Mouse (Mus musculus) left cerebral cortex, adult 2 months (tissue): Measurements from ENCODE around the gene Cldn17. TPM values are rescaled to one million over a fixed set of nuclear protein-coding genes. Genes with fewer than 3 reads are reported as not detected.
A peak's percentile ranks its signal among the peaks of the same experiment; 100 is the strongest.

Experiments used
- DNase-seq, 2 experiments: peaks; one replicate each; pipeline ENCODE4 v3.0.0; 2021 to 2022; ENCODE audit warnings: low spot score in 2 of 2, mixed read lengths in 1 of 2; ENCODE audit errors: extremely low spot score in 1 of 2
- H3K27ac ChIP-seq: fragments of 200-600 bp; 2 replicates; pipeline ENCODE4 v1.8.1; 2022
- H3K4me3 ChIP-seq: fragments of 200-600 bp; 2 replicates; pipeline ENCODE4 v1.8.1; 2022
- CTCF ChIP-seq: fragments of 200-600 bp; IDR thresholded peaks from 2 replicates; pipeline ENCODE4 v1.8.1; 2022; ENCODE audit warnings: antibody characterized with exemption, mild to moderate bottlenecking, moderate library complexity
- intact Hi-C: fragments of 180-260 bp; cut with DNase I; formaldehyde crosslinking; loops from one replicate; pipeline ENCODE4 v1.15.1; 2025
- long read RNA-seq, 2 experiments: library from polyadenylated mRNA; stranded (forward); transcript quantifications; one replicate each; pipeline ENCODE4 v2.0.0; 2021; ENCODE audit warnings: borderline mapping rate in 2 of 2
- total RNA-seq, 2 experiments: library from RNA; stranded (reverse); gene quantifications; 2 replicates each; pipeline ENCODE4 v1.2.3; 2021

The Cldn17 gene
- not detected for total RNA-seq
- long read RNA-seq, experiment 1: 0 reads
- long read RNA-seq, experiment 2: 0 reads

GRCm38 (mm10) chr16:88506878-88507277, at the start of gene Cldn17:
TSS of gene Cldn17 (minus strand) at chr16:88506978.
- intact Hi-C loops: no loop called here
- no peak for TF ChIP-seq CTCF
- Histone ChIP-seq H3K4me3 (no peak within 1 kb of the TSS), H3K27ac (no peak within 1 kb of the TSS)
- no peak for DNase-seq

- intact Hi-C loops: loop anchor here (1.0 to 10.0 kb wide), 2 partner anchors 170 to 328 kb away; no protein-coding TSS in a partner anchor
- TF ChIP-seq CTCF: peak; percentile 62
- no peak overlapping the region for H3K27ac ChIP-seq
- no peak overlapping the region for H3K4me3 ChIP-seq
- no peak for DNase-seq
Observed at GRCm38 (mm10) chr16:88542488-88542887, 35.7 kb upstream of the Cldn17 start.

- no peak for DNase-seq
- TF ChIP-seq CTCF: no peak
- Histone ChIP-seq H3K4me3 (no peak overlapping the region), H3K27ac (no peak overlapping the region)
- intact Hi-C loops: loop anchor here (10.0 kb wide), 1 partner anchor 325 kb away; no protein-coding TSS in a partner anchor
Observed at GRCm38 (mm10) chr16:88539841-88540487, 33.2 kb upstream of the Cldn17 start.

GRCm38 (mm10) chr16:88511348-88511747, 4.6 kb upstream of the Cldn17 start:
- TF ChIP-seq CTCF: no peak
- H3K27ac ChIP-seq: no peak overlapping the region
- H3K4me3 ChIP-seq: no peak overlapping the region
- DNase-seq: no peak
- intact Hi-C loops: no loop called here

GRCm38 (mm10) chr16:88508150-88508549, 1.4 kb upstream of the Cldn17 start:
- no peak for DNase-seq
- Histone ChIP-seq H3K4me3 (no peak overlapping the region), H3K27ac (no peak overlapping the region)
- intact Hi-C loops: no loop called here
- TF ChIP-seq CTCF: no peak

- intact Hi-C loops: no loop called here
- no peak for DNase-seq
- H3K27ac ChIP-seq: no peak overlapping the region
- H3K4me3 ChIP-seq: no peak overlapping the region
- no peak for TF ChIP-seq CTCF
Observed at GRCm38 (mm10) chr16:88506338-88506737, 440 bp downstream of the Cldn17 start.

GRCm38 (mm10) chr16:88488096-88488495, 18.7 kb downstream of the Cldn17 start:
- intact Hi-C loops: loop anchor here (1.0 kb wide), 1 partner anchor 34 kb away; no protein-coding TSS in a partner anchor
- H3K27ac ChIP-seq: no peak overlapping the region
- TF ChIP-seq CTCF: no peak
- no peak for DNase-seq
- H3K4me3 ChIP-seq: no peak overlapping the region

GRCm38 (mm10) chr16:88480011-88480774, 26.6 kb downstream of the Cldn17 start:
- DNase-seq: no peak
- no peak overlapping the region for H3K4me3 ChIP-seq
- no peak overlapping the region for H3K27ac ChIP-seq
- TF ChIP-seq CTCF: no peak
- intact Hi-C loops: no loop called here

- intact Hi-C loops: no loop called here
- no peak overlapping the region for H3K4me3 ChIP-seq
- no peak for DNase-seq
- TF ChIP-seq CTCF: no peak
- H3K27ac ChIP-seq: no peak overlapping the region
Observed at GRCm38 (mm10) chr16:88463235-88463634, 43.5 kb downstream of the Cldn17 start.

Other genes starting within 250 kb of the Cldn17 start
- gene Grik1, start 216.7 kb downstream of the Cldn17 start, total RNA-seq: 10 to 100 TPM; 20.7 to 22.8 TPM
- not detected for gene Cldn8, start 56.2 kb upstream of the Cldn17 start, total RNA-seq
- gene Krtap24-1, start 105.3 kb upstream of the Cldn17 start, total RNA-seq: not detected
- not detected for gene 2310079G19Rik, start 120.7 kb upstream of the Cldn17 start, total RNA-seq
- gene Krtap26-1, start 140.8 kb upstream of the Cldn17 start, total RNA-seq: not detected
- gene Krtap27-1, start 164.7 kb upstream of the Cldn17 start, total RNA-seq: not detected
- gene 2310061N02Rik, start 201.0 kb upstream of the Cldn17 start, total RNA-seq: not detected
- not detected for gene Krtap13-1, start 221.9 kb upstream of the Cldn17 start, total RNA-seq
- not detected for gene Krtap13, start 244.7 kb upstream of the Cldn17 start, total RNA-seq